Mouse (Mus musculus) liver, postnatal 0 days (tissue): ENCODE measurements around the gene Lat2.

Experiments used
- CTCF ChIP-seq: sonication (generic); IDR thresholded peaks from 2 replicates; pipeline ENCODE4 v1.5.1; 2016; ENCODE audit warnings: antibody characterized with exemption, low read depth
- EP300 ChIP-seq: IDR thresholded peaks from 2 replicates; pipeline ENCODE4 v1.6.1; 2016; ENCODE audit warnings: antibody characterized with exemption, low read depth, mild to moderate bottlenecking

GRCm38 (mm10) chr5:134589900-134590299 is 24.9 kb downstream of the Lat2 start:
- TF ChIP-seq CTCF, result no peak
- no peak for TF ChIP-seq EP300
